Mouse (Mus musculus): ENCODE measurements around the gene Obp2b. TPM values are rescaled to one million over a fixed set of nuclear protein-coding genes. Genes with fewer than 3 reads are reported as not detected.

The Obp2b gene
- polyA plus RNA-seq, 1 experiment from 2014 or later: not detected

DNA sequence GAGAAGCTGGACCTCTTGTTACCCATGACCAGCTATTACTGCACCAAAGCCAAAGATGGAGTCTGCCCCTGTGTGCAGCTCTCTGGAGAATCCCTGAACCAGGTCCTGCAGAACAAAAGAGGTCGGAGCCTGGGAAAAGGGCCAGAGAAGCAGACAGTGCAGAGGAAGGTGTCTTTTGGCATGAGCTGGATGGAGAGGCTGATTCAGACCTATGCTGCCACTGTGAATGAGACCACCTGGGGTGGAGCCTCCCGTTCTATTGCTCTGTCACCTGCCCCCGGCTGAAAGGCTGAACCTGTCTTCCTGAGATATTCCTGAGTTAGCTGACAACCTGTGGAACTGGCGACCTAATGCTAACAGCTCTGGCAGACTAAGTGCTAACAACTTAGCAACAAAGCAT lies 44.1 kb downstream of the Obp2b start:
- 36% methylated on average over 4 of the region's 4 CpGs for WGBS
- ATAC-seq (replicated peaks; ENCODE audit: low FRiP score): no peak
- H3K36me3 ChIP-seq: no peaks in the 10 kb centered on the region

DNA sequence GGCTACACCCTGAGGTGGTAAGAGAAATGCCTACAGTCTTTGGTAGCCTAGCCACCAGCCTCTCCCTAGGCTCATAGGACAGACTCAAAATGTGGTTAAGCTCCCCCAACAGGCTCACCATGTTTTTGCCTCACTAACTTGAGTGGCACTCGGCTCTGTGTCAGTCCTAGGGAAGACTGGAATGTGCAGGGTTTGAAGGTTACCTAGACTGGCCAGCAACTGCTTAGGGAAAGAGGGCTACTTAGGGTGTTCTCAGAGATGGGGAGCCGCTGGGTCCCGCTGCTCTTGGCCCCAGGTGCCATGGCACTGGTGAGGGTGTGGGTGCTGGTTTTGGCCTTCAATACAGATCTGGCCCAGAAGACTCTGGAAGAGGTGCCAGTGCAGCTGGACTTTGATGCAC lies 45.1 kb downstream of the Obp2b start, which contains the start of gene Gm13539:
TSS of gene Gm13539 (plus strand) at position 301 of the 400 bp plus-strand sequence.
- no peaks in the 10 kb centered on the region for H3K36me3 ChIP-seq
- 93% methylated on average over 3 of the region's 3 CpGs for WGBS
- no peak for ATAC-seq (replicated peaks; ENCODE audit: low FRiP score)
- no peaks in the 10 kb centered on the region for H3K9me3 ChIP-seq (replicated peaks)
- no peak within 1 kb of the TSS for H3K4me3 ChIP-seq (replicated peaks)
- no peaks in the 10 kb centered on the region for H3K4me1 ChIP-seq
- no peak within 1 kb of the TSS for H3K27ac ChIP-seq
- no peak within 1 kb of the TSS for H3K4me2 ChIP-seq
- no peaks in the 10 kb centered on the region for H3K27me3 ChIP-seq
- no peak within 1 kb of the TSS for H3K9ac ChIP-seq

More for the DNA sequence above, 44.1 kb downstream of the Obp2b start:
- Histone ChIP-seq H3K27ac (no peak overlapping the region), H3K4me2 (no peak overlapping the region), H3K27me3 (no peaks in the 10 kb centered on the region), H3K9me3 (replicated peaks) (no peaks in the 10 kb centered on the region), H3K4me3 (replicated peaks) (no peak overlapping the region), H3K9ac (no peak overlapping the region), H3K4me1 (no peaks in the 10 kb centered on the region)

DNA sequence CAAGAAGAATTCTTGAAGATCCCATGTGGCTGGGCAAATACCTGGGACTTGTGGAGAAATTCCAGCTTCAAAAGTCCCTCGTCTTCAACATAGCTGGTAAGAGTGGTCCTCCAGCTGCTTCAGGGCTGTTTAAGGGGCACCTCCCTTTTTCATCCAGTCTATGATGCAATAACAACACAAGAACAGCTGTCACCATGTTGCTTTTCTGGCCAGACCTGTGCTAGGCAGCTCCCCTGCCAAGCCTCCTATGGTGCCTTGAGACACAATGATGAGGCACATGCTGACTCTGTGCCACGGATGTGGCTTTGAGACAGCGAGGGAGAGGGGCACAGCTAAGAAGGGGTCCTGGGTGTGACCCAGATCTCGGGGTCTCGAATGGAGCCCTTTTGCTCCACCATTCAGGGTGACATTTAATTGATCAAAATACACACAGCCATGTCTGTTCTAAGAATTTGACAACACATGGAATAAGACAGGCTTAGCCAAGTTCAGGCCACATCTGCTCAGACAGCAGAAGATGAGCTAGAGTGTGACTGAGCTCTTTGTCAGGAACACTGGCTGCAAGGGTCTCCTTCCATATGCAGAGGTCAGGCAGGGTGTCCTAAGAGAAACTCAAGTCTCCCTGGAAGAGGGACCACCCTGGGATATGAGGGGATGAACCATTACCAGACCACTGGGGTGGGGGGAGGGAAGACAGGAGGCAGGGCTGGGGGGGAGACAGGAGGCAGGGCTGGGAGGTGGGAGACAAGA lies 48.9 kb downstream of the Obp2b start:
- H3K9ac ChIP-seq: no peak overlapping the region
- WGBS: 75% methylated on average over 5 of the region's 5 CpGs
- no peaks in the 10 kb centered on the region for H3K4me1 ChIP-seq
- no peak overlapping the region for H3K4me3 ChIP-seq (replicated peaks)
- H3K9me3 ChIP-seq (replicated peaks): no peaks in the 10 kb centered on the region
- no peaks in the 10 kb centered on the region for H3K27me3 ChIP-seq
- no peak for ATAC-seq (replicated peaks; ENCODE audit: low FRiP score)
- no peak overlapping the region for H3K27ac ChIP-seq
- H3K4me2 ChIP-seq: no peak overlapping the region
- H3K36me3 ChIP-seq: no peaks in the 10 kb centered on the region

DNA sequence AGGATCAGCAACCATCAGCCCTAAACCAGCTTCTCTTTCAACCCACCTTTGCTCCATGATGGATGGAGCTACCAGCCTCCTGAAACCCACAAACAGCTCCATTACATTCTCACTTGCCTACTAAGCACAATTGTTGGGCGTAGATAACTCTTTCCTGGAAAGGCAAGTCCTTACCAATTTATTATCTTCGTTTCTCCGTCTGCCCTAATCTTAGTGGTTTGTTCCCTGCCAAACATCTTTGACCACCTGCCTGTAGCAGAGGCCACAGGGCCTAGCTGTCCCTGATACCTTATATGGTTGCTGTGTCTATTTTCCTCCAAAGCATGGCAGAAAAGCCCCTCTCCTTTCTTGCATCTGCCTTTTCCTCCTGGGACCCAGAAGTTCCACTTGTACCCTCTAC lies 52.3 kb downstream of the Obp2b start:
- Histone ChIP-seq H3K9me3 (replicated peaks) (no peaks in the 10 kb centered on the region), H3K9ac (no peak overlapping the region), H3K4me1 (no peaks in the 10 kb centered on the region), H3K4me3 (replicated peaks) (no peak overlapping the region), H3K36me3 (no peaks in the 10 kb centered on the region), H3K27ac (no peak overlapping the region), H3K27me3 (no peaks in the 10 kb centered on the region), H3K4me2 (no peak overlapping the region)
- ATAC-seq (replicated peaks; ENCODE audit: low FRiP score): no peak
- WGBS: 77% methylated on average over 3 of the region's 3 CpGs

Other genes with a start within 250 kb of the Obp2b start
- gene Lcn12, start 243.1 kb upstream of the Obp2b start, polyA plus RNA-seq (2015; fragmentation: Nextera tagmentation; extraction: Ambion mirVana): not detected in 2 replicates
- 85.1 and 96.1 TPM in 2 replicates for gene Fbxw5, start 236.3 kb upstream of the Obp2b start, polyA plus RNA-seq (2015; fragmentation: Nextera tagmentation; extraction: Ambion mirVana)
- 6.3 and 7.8 TPM in 2 replicates for gene C8g, start 235.3 kb upstream of the Obp2b start, polyA plus RNA-seq (2015; fragmentation: Nextera tagmentation; extraction: Ambion mirVana)
- 36.0 and 37.3 TPM in 2 replicates for gene Traf2, start 190.1 kb upstream of the Obp2b start, polyA plus RNA-seq (2015; fragmentation: Nextera tagmentation; extraction: Ambion mirVana)
- gene Edf1, start 179.2 kb upstream of the Obp2b start, polyA plus RNA-seq (2015; fragmentation: Nextera tagmentation; extraction: Ambion mirVana): 373 and 392 TPM in 2 replicates
- 8.4 and 10.1 TPM in 2 replicates for gene Mamdc4, start 162.2 kb upstream of the Obp2b start, polyA plus RNA-seq (2015; fragmentation: Nextera tagmentation; extraction: Ambion mirVana)
- gene Phpt1, start 161.8 kb upstream of the Obp2b start, polyA plus RNA-seq (2015; fragmentation: Nextera tagmentation; extraction: Ambion mirVana): 184 and 197 TPM in 2 replicates
- 0.15 and 0.21 TPM in 2 replicates for gene Ajm1, start 155.3 kb upstream of the Obp2b start, polyA plus RNA-seq (2015; fragmentation: Nextera tagmentation; extraction: Ambion mirVana)
- gene Rabl6, start 128.5 kb upstream of the Obp2b start, polyA plus RNA-seq (2015; fragmentation: Nextera tagmentation; extraction: Ambion mirVana): 72.8 and 74.7 TPM in 2 replicates
- 0.12 and 0.27 TPM in 2 replicates for gene Ccdc183, start 119.3 kb upstream of the Obp2b start, polyA plus RNA-seq (2015; fragmentation: Nextera tagmentation; extraction: Ambion mirVana)
- gene Tmem141, start 115.0 kb upstream of the Obp2b start, polyA plus RNA-seq (2015; fragmentation: Nextera tagmentation; extraction: Ambion mirVana): 31.6 and 32.4 TPM in 2 replicates
- gene Fcna, start 109.0 kb upstream of the Obp2b start, polyA plus RNA-seq (2015; fragmentation: Nextera tagmentation; extraction: Ambion mirVana): 3.3 and 4.2 TPM in 2 replicates
- not detected in 2 replicates for gene Lcn8, start 83.9 kb upstream of the Obp2b start, polyA plus RNA-seq (2015; fragmentation: Nextera tagmentation; extraction: Ambion mirVana)
- gene Lcn5, start 79.1 kb upstream of the Obp2b start, polyA plus RNA-seq (2015; fragmentation: Nextera tagmentation; extraction: Ambion mirVana): not detected in 2 replicates
- gene Lcn6, start 60.2 kb upstream of the Obp2b start, polyA plus RNA-seq (2015; fragmentation: Nextera tagmentation; extraction: Ambion mirVana): not detected in 2 replicates
- gene Lcn10, start 54.3 kb upstream of the Obp2b start, polyA plus RNA-seq (2015; fragmentation: Nextera tagmentation; extraction: Ambion mirVana): not detected in 2 replicates
- gene Obp2a, start 37.0 kb upstream of the Obp2b start, polyA plus RNA-seq (2015; fragmentation: Nextera tagmentation; extraction: Ambion mirVana): 0.23 TPM in 1 of 2 replicates, not detected in the other
- gene Bmyc, start 30.3 kb upstream of the Obp2b start, polyA plus RNA-seq (2015; fragmentation: Nextera tagmentation; extraction: Ambion mirVana): 91.2 and 95.1 TPM in 2 replicates
- not detected in 2 replicates for gene Lcn3, start 28.6 kb downstream of the Obp2b start, polyA plus RNA-seq (2015; fragmentation: Nextera tagmentation; extraction: Ambion mirVana)
- not detected in 2 replicates for gene Lcn11, start 40.0 kb downstream of the Obp2b start, polyA plus RNA-seq (2015; fragmentation: Nextera tagmentation; extraction: Ambion mirVana)
- not detected in 2 replicates for gene Gm13539, start 45.2 kb downstream of the Obp2b start, polyA plus RNA-seq (2015; fragmentation: Nextera tagmentation; extraction: Ambion mirVana)
- gene Glt6d1, start 78.8 kb downstream of the Obp2b start, polyA plus RNA-seq (2015; fragmentation: Nextera tagmentation; extraction: Ambion mirVana): not detected in 2 replicates
- gene Lcn9, start 86.1 kb downstream of the Obp2b start, polyA plus RNA-seq (2015; fragmentation: Nextera tagmentation; extraction: Ambion mirVana): not detected in 2 replicates
- gene Sohlh1, start 110.2 kb downstream of the Obp2b start, polyA plus RNA-seq (2015; fragmentation: Nextera tagmentation; extraction: Ambion mirVana): not detected in 2 replicates
- gene Kcnt1, start 126.7 kb downstream of the Obp2b start, polyA plus RNA-seq (2015; fragmentation: Nextera tagmentation; extraction: Ambion mirVana): 0.37 and 0.96 TPM in 2 replicates
- 18.6 and 18.9 TPM in 2 replicates for gene Camsap1, start 246.3 kb downstream of the Obp2b start, polyA plus RNA-seq (2015; fragmentation: Nextera tagmentation; extraction: Ambion mirVana)

All from kidney, embryonic 15.5 days (tissue).